ENCODE assay signal across 8 mouse cellular contexts in the genomic region with DNA sequence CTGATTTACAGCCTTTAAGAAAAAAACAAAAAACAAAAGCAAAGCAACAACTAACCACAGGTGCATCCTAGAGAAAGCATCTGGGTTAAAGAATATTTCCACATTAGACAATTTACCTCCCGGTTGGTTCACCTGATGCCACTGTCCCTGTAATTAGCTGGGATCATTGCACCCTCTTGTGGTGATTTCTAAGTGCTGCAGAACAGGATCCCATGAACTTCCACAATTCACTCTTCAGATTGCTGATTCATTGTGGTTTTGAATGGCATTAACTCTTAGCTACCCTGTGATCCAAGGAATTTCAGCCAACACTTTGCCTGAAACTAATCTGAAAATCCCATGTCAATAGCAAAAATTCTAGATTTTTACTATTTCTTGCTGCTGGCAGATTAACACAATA.
DNase-seq lines count a peak whose midpoint lies in the region; ATAC-seq lines count a peak whose summit lies in the region.

No protein-coding gene starts in this region.

- H3K27me3 ChIP-seq in forebrain, embryonic 10.5 days (ENCODE audit: poor library complexity, severe bottlenecking), result no peaks in the 10 kb centered on the region
- no peaks in the 10 kb centered on the region for H3K27me3 ChIP-seq in limb, embryonic 10.5 days (ENCODE audit: low read depth, poor library complexity, severe bottlenecking)
- no peaks in the 10 kb centered on the region for H3K27me3 ChIP-seq in neural tube, embryonic 15.5 days (replicated peaks)

- no peaks in the 10 kb centered on the region for H3K36me3 ChIP-seq in forebrain, embryonic 10.5 days (replicated peaks)
- H3K36me3 ChIP-seq in limb, embryonic 10.5 days, result no peaks in the 10 kb centered on the region
- H3K36me3 ChIP-seq in neural tube, embryonic 15.5 days, result no peaks in the 10 kb centered on the region

- peak; percentile 56 for ATAC-seq in inflammation-experienced regulatory T-cells, adult 6 months
- ATAC-seq in neural tube, embryonic 15.5 days (ENCODE audit: low FRiP score), result peak; percentile 73; the same call in 1 of the 2 replicates
- ATAC-seq in erythroid progenitor cell, adult 5-6 weeks (replicated peaks; ENCODE audit: low FRiP score, poor library complexity, severe bottlenecking), result no peak

- H3K4me1 ChIP-seq in forebrain, embryonic 10.5 days, result no peaks in the 10 kb centered on the region
- no peaks in the 10 kb centered on the region for H3K4me1 ChIP-seq in limb, embryonic 10.5 days
- H3K4me1 ChIP-seq in neural tube, embryonic 15.5 days, result no peaks in the 10 kb centered on the region

- H3K9ac ChIP-seq in neural tube, embryonic 15.5 days (replicated peaks), result no peak overlapping the region

- DNase-seq in right cerebral cortex, adult 2 months (ENCODE audit: low spot score in 2 of 2), result peak; percentile 63 to 74
- no peak for DNase-seq in right cerebral cortex, postnatal 4 days
- peak; percentile 17 to 43 for DNase-seq in adrenal gland, postnatal 36 days
- peak; percentile 20 for DNase-seq in forebrain, embryonic 10.5 days (ENCODE audit: extremely low spot score, low spot score)
- DNase-seq in limb, embryonic 10.5 days (ENCODE audit: low spot score), result peak; percentile 43

- no peak overlapping the region for H3K4me2 ChIP-seq in neural tube, embryonic 15.5 days

- no peaks in the 10 kb centered on the region for H3K9me3 ChIP-seq in forebrain, embryonic 10.5 days
- no peaks in the 10 kb centered on the region for H3K9me3 ChIP-seq in limb, embryonic 10.5 days (replicated peaks)
- no peaks in the 10 kb centered on the region for H3K9me3 ChIP-seq in neural tube, embryonic 15.5 days (replicated peaks)

- WGBS in forebrain, embryonic 10.5 days, result 25% methylated on average over 1 of the region's 1 CpGs
- WGBS in limb, embryonic 10.5 days, result 12% methylated on average over 1 of the region's 1 CpGs
- WGBS in neural tube, embryonic 15.5 days, result 12% methylated on average over 1 of the region's 1 CpGs

- no peak overlapping the region for H3K4me3 ChIP-seq in forebrain, embryonic 10.5 days
- no peak overlapping the region for H3K4me3 ChIP-seq in limb, embryonic 10.5 days
- no peak overlapping the region for H3K4me3 ChIP-seq in neural tube, embryonic 15.5 days (replicated peaks)

- no peak overlapping the region for H3K27ac ChIP-seq in forebrain, embryonic 10.5 days
- H3K27ac ChIP-seq in limb, embryonic 10.5 days, result no peak overlapping the region
- no peak overlapping the region for H3K27ac ChIP-seq in neural tube, embryonic 15.5 days (replicated peaks)
